Mouse (Mus musculus) 416B (cell line): ENCODE data around the gene Tgfbr3.

Experiments used
- DNase-seq: peaks from one replicate; pipeline ENCODE4 v3.0.0; 2011; ENCODE audit warnings: low read depth

Gene Tgfbr3

DNA sequence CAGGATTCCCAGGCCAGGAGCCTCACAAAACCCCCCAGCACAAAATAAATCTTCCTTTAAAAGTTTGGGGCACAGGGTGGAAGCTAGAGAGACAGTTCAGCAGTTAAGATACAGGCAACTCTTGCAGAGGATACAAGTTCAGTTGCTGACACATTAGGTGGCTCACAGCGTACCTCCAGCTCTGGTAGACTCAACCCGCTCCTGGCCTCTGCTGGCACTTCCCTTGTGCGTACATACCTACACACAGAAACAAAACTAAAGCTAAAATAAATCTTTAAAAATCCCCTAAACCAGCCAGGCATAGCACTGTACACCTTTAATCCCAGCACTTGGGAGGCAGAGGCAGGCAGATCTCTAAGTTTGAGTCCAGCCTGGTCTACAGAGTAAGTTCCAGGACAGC lies 211.1 kb downstream of the Tgfbr3 start:
- no peak for DNase-seq

DNA sequence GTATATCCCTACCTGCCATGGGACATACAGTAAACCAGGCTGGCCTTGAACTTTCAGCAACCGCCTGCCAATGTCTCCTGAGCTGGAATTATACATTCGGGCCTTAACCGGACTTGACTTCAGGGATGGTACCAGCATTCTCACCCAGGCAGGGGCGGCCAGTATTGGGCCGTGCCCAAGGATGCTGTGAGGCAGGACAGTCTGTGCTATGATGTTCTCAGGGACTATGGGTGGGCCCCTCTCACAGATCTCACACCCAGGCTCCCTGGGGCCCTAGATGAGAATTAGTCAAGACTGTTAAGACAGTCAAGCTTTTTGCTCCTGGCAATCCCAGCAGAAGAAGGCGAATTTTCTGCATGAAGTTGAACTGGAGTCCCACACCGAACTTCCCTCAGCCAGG lies 211.5 kb downstream of the Tgfbr3 start:
- DNase-seq, result no peak

DNA sequence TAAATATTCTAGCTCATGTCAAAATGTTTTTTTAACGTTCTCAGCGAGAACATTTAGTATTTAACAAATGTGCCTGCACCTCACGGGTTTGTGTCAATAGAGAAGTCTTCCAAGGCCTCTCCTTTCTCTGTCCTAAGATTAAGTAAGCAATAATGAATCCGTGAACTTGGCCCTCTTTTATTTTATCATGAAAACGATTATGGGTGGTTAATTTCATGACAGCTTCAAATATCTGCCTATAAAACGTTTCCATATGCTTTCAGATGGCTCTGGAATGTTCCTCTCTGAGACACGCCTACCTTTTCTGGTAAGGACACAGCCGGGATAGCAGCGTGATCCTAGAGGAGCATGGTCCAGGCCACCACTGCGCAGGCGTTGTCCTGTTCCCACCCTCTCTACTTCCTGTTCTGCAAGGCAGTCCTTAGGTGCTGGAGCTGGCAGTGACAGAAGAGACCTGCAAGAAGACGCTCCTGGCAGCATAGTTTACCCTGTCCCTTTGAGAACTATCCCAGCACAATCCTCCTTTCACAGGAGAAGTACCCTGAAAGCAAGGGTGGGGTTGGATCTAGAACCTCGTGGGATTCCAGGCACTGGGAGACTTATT lies 214.3 kb downstream of the Tgfbr3 start:
- no peak for DNase-seq

DNA sequence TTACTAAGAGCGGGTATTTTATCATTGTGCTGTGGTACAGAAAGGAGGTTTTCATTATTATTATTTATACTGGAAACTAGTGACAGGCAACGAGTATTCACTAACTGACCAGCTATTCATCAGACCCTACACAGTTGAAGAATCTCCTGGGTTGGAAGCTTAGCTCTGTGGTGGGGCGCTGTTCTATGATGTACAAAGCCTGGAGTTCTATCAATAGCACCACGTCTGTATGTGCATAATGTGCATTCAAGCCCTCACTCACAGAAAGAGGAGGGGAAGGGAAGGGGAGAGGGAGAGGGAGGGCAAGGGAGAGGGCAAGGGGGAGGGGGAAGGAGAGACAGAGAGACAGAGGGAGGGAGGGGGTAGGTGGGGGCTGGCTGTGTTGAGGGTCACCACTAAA lies 215.1 kb downstream of the Tgfbr3 start:
- no peak for DNase-seq

DNA sequence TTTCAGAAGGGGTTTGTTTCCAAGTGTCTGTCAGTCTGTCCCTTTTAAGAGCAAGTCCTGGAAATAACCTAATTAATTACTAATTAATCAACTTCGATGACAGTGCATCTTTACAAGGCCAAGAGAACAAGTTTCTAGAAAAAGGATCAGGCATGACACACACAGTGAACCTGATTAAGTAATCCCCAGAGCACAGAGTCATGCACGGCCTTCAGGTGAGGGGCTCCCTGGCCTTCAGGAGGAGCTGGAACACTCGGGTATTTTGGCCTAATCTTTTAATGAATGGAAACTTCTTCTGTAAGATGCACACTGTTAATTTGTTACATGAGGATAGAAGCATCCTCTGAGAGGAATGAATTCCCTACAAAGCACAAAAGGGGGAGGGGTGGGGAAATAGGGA lies 215.9 kb downstream of the Tgfbr3 start:
- no peak for DNase-seq

DNA sequence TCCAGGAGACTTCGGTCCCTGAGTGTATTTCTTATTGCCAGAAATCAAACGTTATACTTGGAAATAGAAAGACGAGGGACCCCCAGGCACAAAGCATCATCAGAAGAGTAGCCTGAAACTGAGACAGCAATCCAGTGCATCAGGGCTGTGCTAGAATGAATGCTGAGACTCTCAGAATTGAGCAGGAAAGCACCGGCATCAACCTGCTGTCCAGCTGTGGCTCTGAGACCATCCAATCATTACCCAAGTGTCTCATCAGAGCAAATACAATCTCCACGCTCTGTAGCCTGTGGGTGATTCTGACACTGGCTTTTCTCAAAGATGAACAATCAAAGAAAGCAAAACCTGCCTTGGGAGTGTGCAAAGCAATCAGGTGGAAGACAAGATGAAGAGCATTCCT lies 221.3 kb downstream of the Tgfbr3 start:
- DNase-seq, result no peak

DNA sequence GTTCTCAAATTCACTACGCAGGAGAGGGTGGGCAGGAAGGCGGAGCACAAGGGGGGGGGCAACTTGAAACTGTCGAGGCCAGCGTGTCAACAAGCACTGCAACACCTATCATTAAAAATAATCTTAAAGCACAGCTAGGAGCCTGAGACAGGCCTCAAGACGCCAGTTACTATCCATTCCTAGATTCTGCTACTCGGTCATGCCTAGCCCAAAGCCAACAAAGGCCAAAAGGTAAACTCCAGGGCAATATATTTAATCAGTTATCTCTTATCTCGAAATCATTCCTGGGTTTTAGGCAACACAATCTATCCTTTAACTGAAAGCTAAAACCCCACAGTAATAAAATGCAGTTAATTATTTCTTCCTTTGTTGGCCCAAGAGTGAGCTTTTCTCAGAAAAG lies 221.9 kb downstream of the Tgfbr3 start:
- DNase-seq, result no peak

DNA sequence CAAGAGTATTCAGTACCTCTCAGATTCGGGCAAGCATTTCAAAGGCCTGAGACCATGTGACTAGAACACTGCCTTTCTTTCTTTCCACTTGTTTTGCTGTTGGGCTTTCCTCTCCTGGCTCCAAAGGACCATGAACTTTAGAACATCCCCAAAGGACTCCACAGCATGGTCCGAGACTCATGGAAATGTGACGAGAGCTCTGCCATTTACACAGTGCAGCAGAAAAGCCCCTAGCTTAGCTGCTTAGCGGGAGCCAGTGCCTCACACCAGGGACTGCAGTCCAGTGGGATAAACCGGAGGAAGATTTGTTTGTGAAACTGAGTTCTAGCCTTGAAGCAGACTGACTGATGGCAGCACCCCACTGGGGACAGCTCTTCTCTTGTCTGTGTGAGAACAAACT lies 224.5 kb downstream of the Tgfbr3 start:
- no peak for DNase-seq

DNA sequence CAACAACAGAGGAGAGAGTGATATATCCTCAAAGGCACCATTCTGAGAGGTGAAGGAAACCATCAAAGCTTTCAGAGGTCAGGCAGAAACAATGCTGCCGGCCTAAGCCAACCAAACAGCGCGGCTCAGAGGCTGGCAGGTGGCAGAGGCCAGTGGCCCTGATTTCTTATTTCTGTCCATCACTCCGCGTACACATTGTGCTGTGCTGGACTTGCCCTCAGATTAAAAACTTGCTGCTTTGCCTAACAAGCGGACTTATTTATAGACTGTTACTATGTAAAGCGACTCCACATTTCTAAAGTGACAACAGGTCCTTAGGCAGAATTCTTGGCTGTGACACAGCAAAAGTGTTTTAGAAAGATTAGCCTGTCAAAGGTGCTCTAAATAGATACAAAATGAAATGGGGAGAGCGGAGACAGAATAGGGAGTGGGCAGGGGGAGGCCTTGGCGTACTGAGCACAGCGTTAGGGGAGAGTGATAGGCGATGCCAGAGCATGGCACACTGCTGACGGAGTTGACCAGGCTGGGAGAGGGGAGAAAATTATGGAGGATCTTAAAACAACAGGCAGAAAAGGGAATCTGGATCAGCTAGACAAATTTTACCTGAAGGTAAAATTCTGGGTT lies 227.1 kb downstream of the Tgfbr3 start:
- DNase-seq, result no peak

DNA sequence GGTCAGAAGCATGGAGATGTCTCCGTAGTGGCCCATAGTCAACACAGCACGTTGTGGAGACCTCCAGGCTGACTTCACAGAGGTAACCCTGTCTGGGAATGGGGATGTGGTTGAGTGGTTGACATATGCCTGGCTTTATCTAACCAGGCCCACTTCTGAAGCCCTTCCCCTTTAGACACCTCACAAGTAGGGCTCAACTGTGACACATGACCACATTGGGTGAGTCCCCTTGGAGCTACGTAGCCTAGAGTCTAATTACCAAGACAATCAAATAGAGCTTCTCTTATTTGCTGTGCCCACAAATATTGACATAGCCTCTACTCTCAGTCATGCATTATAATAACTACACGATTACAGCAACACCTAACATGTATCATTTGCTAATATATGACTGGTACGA lies 229.9 kb downstream of the Tgfbr3 start:
- peak; percentile 10 for DNase-seq

DNA sequence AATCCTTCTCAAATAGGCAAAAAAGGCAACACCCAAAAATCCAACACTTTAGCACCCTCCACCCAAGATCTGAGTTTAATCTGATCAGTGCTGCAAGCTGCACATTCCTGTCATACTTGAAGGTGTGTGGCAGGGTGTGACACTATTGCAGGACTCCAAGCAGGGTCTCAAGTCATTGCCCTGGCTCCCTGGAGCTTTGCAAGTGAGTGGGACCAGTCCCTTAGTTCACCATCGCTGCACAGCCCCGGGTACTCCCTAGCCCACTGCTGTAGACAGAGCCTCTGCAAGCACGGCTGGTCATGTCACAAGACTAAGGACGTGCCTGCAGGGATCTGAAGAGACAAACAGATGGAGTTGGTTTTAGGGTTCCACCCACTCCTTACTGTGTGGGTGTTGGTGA lies 230.8 kb downstream of the Tgfbr3 start:
- no peak for DNase-seq
